Mouse (Mus musculus): Measurements from ENCODE around the gene Trpd52l3. TPM values are rescaled to one million over a fixed set of nuclear protein-coding genes. Genes with fewer than 3 reads are reported as not detected.

Gene Trpd52l3
- polyA plus RNA-seq (2015; fragmentation: Nextera tagmentation; extraction: Ambion mirVana) = not detected in 2 replicates

GRCm38 (mm10) chr19:30003621-30004020 lies at the start of gene Trpd52l3:
Trpd52l3 (plus strand) TSS chr19:30003790.

DNA sequence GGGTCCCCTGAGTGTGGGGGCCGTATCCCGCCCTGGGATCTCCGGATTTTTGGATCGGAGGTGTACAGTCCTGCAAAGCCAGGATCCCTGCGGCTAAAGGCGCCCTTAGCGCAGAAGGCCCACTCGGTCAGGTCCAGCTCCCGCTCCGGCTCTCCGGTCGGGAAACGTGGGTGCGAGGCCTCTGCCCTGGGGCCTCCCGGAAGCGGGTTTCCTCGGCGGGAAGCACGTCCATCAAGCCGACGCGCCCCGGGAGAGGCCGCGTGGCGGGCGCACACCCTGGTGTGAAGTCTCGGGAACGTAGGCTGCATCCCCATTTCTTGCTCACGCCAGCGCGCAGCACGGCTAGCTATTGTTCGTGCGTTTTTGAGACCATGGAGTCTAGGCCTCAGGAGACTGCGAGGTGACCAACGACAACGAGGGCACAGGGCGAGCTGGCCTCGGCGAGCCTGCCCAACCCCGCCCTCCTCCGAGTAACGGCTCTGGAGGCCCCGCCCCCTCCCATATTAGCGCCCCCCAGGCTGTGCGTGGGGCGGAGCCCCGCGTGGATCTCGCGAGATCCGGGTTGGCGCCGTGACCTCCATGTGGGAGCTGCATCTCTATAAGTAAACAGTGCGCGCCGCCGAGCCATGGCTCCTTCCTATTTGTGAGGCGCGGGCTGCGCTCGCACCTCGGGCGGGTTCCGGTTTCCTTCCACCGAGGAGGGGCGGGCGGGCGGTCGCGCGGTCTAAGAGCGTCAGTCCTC lies 26.5 kb downstream of the Trpd52l3 start, which contains the start of gene Uhrf2:
Gene Uhrf2 (plus strand): TSS at position 620 of the 742 bp plus-strand sequence.

Other genes starting within 250 kb of the Trpd52l3 start
- gene 9930021J03Rik, start 197.8 kb upstream of the Trpd52l3 start, polyA plus RNA-seq (2015; fragmentation: Nextera tagmentation; extraction: Ambion mirVana) = 2.4 and 2.8 TPM in 2 replicates
- 7.7 and 9.5 TPM in 2 replicates for gene Ranbp6, start 190.8 kb upstream of the Trpd52l3 start, polyA plus RNA-seq (2015; fragmentation: Nextera tagmentation; extraction: Ambion mirVana)
- 16.1 and 20.0 TPM in 2 replicates for gene Il33, start 78.7 kb upstream of the Trpd52l3 start, polyA plus RNA-seq (2015; fragmentation: Nextera tagmentation; extraction: Ambion mirVana)
- 24.6 and 28.7 TPM in 2 replicates for gene Uhrf2, start 26.7 kb downstream of the Trpd52l3 start, polyA plus RNA-seq (2015; fragmentation: Nextera tagmentation; extraction: Ambion mirVana)
- gene Gldc, start 171.6 kb downstream of the Trpd52l3 start, polyA plus RNA-seq (2015; fragmentation: Nextera tagmentation; extraction: Ambion mirVana) = 12.3 and 14.8 TPM in 2 replicates
- gene Mbl2, start 229.2 kb downstream of the Trpd52l3 start, polyA plus RNA-seq (2015; fragmentation: Nextera tagmentation; extraction: Ambion mirVana) = 0.16 TPM in 1 of 2 replicates, not detected in the other

All from urinary bladder, postnatal 0 days (tissue).